Mouse (Mus musculus) erythroblast, embryonic 14.5 days (primary cell): Measurements from ENCODE around the gene Snta1.

Source experiments
- GATA1 ChIP-seq: IDR thresholded peaks from 2 replicates; pipeline ENCODE4 v1.6.1; 2012; ENCODE audit warnings: low read length, inconsistent platforms, mixed read lengths
- TAL1 ChIP-seq: IDR thresholded peaks from 3 replicates; pipeline ENCODE4 v1.6.1; 2012; ENCODE audit warnings: low read length, inconsistent platforms, mixed read lengths

DNA sequence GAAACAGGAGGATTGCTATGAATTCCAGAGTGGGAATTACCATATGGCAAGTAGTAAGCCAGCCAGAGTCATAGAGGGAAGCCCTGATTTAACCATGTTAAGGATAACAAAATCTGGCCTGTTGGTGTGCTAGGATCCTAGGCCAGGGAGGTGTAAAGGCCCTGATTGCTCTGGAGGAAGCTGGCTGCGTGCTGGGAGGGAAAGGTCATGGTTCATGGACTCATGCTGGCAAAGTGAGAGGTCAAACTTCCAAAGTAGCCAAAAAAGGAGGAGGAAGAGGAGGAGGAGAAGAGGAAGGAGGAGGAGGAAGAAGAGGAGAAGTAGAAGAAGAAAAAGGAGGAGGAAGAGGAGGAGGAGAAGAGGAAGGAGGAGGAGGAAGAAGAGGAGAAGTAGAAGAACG is 24.8 kb upstream of the Snta1 start:
- no peak for TF ChIP-seq GATA1
- TF ChIP-seq TAL1: no peak
